Mouse (Mus musculus) monocyte, adult 59 days (primary cell): ENCODE measurements around the gene Mcrs1. TPM values are rescaled to one million over a fixed set of nuclear protein-coding genes. Genes with fewer than 3 reads are reported as not detected.

Source experiments
- total RNA-seq, 2 experiments: library from RNA; stranded (reverse); gene quantifications; one replicate each; pipeline ENCODE4 v1.2.4; 2023

Gene Mcrs1
- total RNA-seq: 10 to 100 TPM; 66.7 to 77.6 TPM

DNA sequence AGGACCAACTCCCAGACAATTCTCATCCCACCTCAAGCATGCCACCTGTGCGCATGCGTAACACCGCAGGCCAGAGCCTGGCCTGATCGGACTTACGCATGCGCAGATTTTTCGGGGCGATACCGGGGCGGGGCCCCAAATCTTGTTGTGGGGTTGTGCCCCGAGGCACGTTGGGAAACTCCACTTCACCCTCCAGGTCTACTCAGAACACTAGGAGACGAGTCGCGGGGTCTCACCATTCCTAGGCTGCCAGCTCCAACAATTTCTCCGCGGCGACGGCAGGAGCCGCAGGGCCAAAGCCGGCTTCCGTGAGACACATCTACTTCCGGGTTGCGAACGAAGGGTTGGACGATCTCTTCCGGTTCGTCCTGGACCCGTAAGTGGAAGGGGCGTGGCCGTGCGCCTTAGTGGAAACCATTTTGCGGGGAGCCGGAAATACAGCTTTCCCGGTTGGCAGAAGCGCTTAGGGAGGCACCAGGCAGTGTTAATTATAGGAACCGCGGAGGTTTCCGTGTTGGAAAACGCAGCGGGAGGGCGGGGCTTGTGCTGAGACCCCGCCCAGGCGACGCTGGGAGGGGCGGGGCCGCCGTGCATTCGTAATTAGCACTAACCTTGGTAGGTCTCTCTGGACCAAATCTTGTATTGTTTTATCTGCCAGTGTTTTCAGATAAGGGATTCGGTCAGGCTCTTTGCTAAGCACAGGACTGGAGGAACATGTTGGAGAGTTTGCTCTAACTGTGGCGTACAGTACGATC lies at the start of gene Mcrs1:
TSS of gene Mcrs1 (minus strand) at position 336 of the 755 bp plus-strand sequence.

DNA sequence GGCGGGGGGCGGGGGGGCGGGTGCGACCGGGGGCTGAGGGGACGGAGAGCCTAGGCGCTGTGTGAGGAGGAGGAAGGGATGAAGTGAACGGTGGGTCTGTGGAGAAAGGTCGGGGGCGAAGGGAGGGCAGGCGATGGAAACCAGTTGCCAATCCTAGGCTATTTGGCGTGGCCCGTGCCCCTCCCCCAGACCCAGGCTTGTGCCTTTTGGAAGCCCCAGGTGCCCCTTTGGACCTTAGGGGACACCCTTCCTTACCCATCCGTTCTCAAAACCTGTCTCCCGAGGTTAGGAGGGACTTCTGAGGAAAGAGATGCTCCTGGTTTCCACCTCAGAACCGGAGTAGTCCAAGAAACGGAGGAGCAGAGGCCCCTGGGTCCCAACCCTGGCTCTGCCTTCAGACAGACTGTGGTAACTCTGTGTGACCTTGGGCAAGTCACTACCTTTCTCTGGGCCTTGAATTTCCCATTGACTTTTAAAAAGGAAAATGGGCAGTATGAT lies 43.8 kb upstream of the Mcrs1 start, which contains the start of gene Fam186b:
TSS of gene Fam186b (minus strand) at position 405 of the 498 bp plus-strand sequence.

DNA sequence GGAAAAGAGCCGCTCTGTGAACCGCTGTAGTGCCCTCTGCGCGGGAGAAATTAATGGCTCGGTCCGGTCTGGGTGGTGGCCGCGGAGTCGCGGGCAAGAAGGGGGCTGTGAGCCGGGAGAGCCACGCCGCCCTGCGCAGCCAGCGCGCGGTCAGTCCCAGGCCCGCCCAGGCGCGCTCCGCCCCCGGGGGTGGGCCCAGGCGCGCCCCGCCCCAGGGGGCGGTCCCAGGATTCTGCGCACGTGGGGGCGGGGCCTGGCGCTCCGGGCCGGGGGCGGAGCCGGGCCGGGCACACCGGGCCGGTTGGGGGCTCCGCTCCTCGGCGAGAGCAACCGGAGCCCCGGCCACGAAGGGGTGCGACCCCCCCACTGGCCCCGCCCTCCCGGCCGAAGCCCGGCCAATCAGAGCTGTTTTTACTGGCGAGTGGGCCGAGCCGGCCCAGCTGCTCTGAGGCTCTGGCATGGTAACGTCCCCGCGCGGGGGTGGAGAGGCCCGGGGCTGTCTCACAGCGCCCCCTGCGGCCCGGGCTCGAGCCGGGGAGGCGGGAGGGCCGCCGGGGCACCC lies 43.1 kb upstream of the Mcrs1 start, which contains the start of gene Prpf40b:
TSS of gene Prpf40b (plus strand) at position 275 of the 562 bp plus-strand sequence.

DNA sequence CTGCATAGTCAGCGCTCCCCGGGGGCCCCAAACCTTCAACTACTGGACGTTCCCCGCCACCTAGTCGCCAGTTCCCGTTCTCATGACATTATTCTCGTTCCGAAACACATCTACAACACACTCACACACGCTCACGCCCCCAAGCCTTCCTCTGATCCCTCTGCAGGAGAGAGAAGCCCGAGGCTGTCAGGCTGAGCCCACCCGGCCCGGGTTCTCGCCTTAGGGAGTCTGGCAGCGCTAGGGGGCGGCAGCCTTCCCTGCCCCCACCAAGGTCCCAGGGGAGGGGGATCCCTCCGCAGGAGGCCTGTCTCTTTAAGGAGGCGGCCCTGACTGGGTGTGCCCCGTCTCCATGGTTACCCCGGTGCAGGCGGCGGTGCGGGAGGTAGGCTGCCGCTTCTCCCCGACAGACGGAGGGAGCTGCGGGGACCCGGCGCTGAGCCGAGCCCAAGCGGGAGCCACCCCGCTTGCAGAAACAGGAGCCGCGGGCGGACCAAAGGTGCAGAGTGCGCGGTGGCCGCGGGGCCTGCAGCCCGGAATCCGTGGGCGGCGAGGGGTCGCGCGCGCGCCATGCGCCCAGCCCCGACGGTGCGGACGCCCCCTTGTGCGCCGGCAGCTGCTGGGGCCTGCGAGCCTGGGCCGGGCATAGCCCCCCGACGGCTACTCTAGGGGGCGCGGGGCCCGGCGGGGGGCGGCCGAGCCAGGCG lies 27.4 kb downstream of the Mcrs1 start, which contains the start of gene Kcnh3:
TSS of gene Kcnh3 (plus strand) at position 654 of the 704 bp plus-strand sequence.

Other genes starting within 250 kb of the Mcrs1 start
- gene Tuba1c, start 222.1 kb downstream of the Mcrs1 start, total RNA-seq: 100 to 1,000 TPM; 144 to 185 TPM
- gene Prph, start 196.8 kb downstream of the Mcrs1 start, total RNA-seq: not detected
- gene Troap, start 177.4 kb downstream of the Mcrs1 start, total RNA-seq: 1 to 10 TPM in 1 of 2 experiments, not detected in 1; 2.2 TPM
- gene C1ql4, start 164.1 kb downstream of the Mcrs1 start, total RNA-seq: not detected
- 10 to 100 TPM in 1 of 2 experiments, 1 to 10 TPM in 1; 9.7 to 10.2 TPM for gene Dnajc22, start 158.8 kb downstream of the Mcrs1 start, total RNA-seq
- 1 to 10 TPM in 1 of 2 experiments, under 1 TPM in 1; 0.97 to 1.0 TPM for gene Spats2, start 126.0 kb downstream of the Mcrs1 start, total RNA-seq
- not detected for gene Kcnh3, start 27.1 kb downstream of the Mcrs1 start, total RNA-seq
- 1 to 10 TPM; 3.1 to 5.4 TPM for gene Prpf40b, start 43.1 kb upstream of the Mcrs1 start, total RNA-seq
- not detected for gene Fam186b, start 43.9 kb upstream of the Mcrs1 start, total RNA-seq
- 1 to 10 TPM; 9.2 to 10.0 TPM for gene Fmnl3, start 118.5 kb upstream of the Mcrs1 start, total RNA-seq
- 100 to 1,000 TPM; 530 to 551 TPM for gene Tmbim6, start 140.9 kb upstream of the Mcrs1 start, total RNA-seq
- 10 to 100 TPM in 1 of 2 experiments, 1 to 10 TPM in 1; 7.6 to 11.4 TPM for gene Nckap5l, start 205.8 kb upstream of the Mcrs1 start, total RNA-seq
- gene Bcdin3d, start 222.8 kb upstream of the Mcrs1 start, total RNA-seq: 1 to 10 TPM; 4.7 to 5.0 TPM